Mouse (Mus musculus) cerebellum, adult 2 months (tissue): ENCODE results near the gene Sprn.

Source experiments
- CTCF ChIP-seq: fragments of 200-500 bp; IDR thresholded peaks from 2 replicates; pipeline ENCODE4 v1.5.1; 2011; ENCODE audit warnings: low read depth, mild to moderate bottlenecking, control low read depth, low read length, moderate library complexity, borderline replicate concordance; ENCODE audit not compliant: insufficient read depth
- POLR2A ChIP-seq: fragments of 200-500 bp; IDR thresholded peaks from 2 replicates; pipeline ENCODE4 v1.6.1; 2011; ENCODE audit warnings: low read length, control low read depth, borderline replicate concordance; ENCODE audit not compliant: insufficient read depth

DNA sequence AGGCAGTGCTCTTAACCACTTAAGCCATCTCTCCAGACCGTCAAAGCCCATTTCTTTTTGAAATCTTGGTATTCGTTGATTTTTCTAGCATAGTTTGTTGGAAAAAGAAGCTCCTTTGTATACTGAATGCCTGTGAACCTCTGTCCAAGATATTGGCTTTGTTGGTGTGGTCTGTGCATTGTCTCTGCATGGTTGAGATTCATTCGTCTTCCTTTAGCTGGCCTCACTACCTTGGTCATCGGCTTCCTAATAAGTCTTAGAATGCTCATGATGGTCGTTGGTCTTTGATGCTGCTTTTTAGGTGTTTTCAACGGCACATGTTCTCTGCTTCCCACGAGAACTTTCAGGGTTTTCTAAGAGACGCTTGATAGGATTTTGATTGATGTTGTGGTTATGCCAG lies 41.3 kb upstream of the Sprn start:
- no peak for TF ChIP-seq CTCF
- no peak for TF ChIP-seq POLR2A
